Mouse (Mus musculus): Measurements from ENCODE around the gene Bcar3. TPM values are rescaled to one million over a fixed set of nuclear protein-coding genes. Genes with fewer than 3 reads are reported as not detected.
A peak's percentile ranks its signal among the peaks of the same experiment; 100 is the strongest.

Bcar3 gene
- polyA plus RNA-seq (2015; fragmentation: Nextera tagmentation; extraction: Ambion mirVana): 14.8 and 16.9 TPM in 2 replicates

- Histone ChIP-seq H3K27me3 (ENCODE audit: control insufficient read depth, insufficient read depth, low read depth, low read length) (no peaks in the 10 kb centered on the region), H3K4me2 (ENCODE audit: low read depth, low read length) (peak within 1 kb of the TSS; percentile 59), H3K4me1 (replicated peaks; ENCODE audit: control insufficient read depth, insufficient read depth, low read length) (peaks cover 9% of the 10 kb centered on the region), H3K9ac (ENCODE audit: low read length) (peak within 1 kb of the TSS; percentile 88), H3K9me3 (ENCODE audit: control insufficient read depth, low read length) (no peaks in the 10 kb centered on the region), H3K4me3 (ENCODE audit: low read length) (peak within 1 kb of the TSS; percentile 85), H3K27ac (ENCODE audit: low read length) (peak within 1 kb of the TSS; percentile 93), H3K36me3 (ENCODE audit: control insufficient read depth, insufficient read depth, low read length) (no peaks in the 10 kb centered on the region)
- peak; percentile 68 for ATAC-seq (ENCODE audit: low read depth)
- 7% methylated on average over 35 of the region's 37 CpGs for WGBS
These were observed at the start of gene Bcar3 for GRCm38 (mm10) chr3:122293954-122294850. Gene Bcar3 (plus strand): TSS chr3:122294136.

- WGBS: 51% methylated on average over 6 of the region's 6 CpGs
These were observed 49.2 kb upstream of the Bcar3 start for GRCm38 (mm10) chr3:122244759-122245158.

DNA sequence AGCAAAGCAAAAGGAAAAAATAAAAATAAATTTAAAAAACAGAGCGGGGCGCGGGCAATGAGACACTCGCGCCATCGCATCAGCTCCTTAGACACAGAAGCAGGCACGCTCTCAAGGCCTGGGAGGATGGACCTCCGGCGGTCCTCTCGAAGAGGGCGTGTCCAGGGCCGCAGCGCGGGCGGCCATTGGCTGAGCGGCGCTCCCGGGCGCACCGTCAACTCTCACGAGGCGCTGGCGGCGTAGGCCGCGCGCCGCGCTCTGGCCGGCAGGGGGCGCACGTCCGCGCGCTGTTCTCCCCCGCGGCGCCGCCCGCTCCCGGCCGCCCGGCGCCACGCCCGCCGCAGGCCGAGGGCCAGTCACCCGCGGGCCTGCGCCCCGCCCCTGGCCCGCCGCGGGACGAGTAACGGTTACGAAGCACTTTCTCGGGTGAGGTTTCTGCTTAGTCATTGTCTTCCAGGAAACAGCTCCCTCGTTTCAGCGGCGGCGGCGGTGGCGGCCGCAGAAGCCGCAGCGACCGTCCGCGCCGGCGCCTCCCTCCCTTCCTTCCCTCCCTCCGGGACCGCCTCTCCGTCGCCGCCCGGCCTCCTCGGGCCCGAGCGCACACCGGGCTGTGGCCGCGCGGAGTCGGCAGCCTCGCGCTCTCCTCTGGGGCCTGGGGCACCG lies 48.6 kb upstream of the Bcar3 start, which contains the start of gene Gclm:
TSS of gene Gclm (plus strand) at position 343 of the 663 bp plus-strand sequence.
- H3K27me3 ChIP-seq (ENCODE audit: control insufficient read depth, insufficient read depth, low read depth, low read length): no peaks in the 10 kb centered on the region
- WGBS: under 1% methylated on average over 75 of the region's 90 CpGs
- ATAC-seq (ENCODE audit: low read depth): peak; percentile 98
- peak within 1 kb of the TSS; percentile 78 for H3K4me2 ChIP-seq (ENCODE audit: low read depth, low read length)
- peaks cover 26% of the 10 kb centered on the region for H3K4me1 ChIP-seq (replicated peaks; ENCODE audit: control insufficient read depth, insufficient read depth, low read length)
- H3K4me3 ChIP-seq (ENCODE audit: low read length): peak within 1 kb of the TSS; percentile 97
- no peaks in the 10 kb centered on the region for H3K9me3 ChIP-seq (ENCODE audit: control insufficient read depth, low read length)
- peak within 1 kb of the TSS; percentile 88 for H3K9ac ChIP-seq (ENCODE audit: low read length)
- H3K36me3 ChIP-seq (ENCODE audit: control insufficient read depth, insufficient read depth, low read length): no peaks in the 10 kb centered on the region
- H3K27ac ChIP-seq (ENCODE audit: low read length): peak within 1 kb of the TSS; percentile 84

More at GRCm38 (mm10) chr3:122244759-122245158, 49.2 kb upstream of the Bcar3 start:
- no peaks in the 10 kb centered on the region for H3K36me3 ChIP-seq (ENCODE audit: control insufficient read depth, insufficient read depth, low read length)
- H3K27me3 ChIP-seq (ENCODE audit: control insufficient read depth, insufficient read depth, low read depth, low read length): no peaks in the 10 kb centered on the region
- no peaks in the 10 kb centered on the region for H3K9me3 ChIP-seq (ENCODE audit: control insufficient read depth, low read length)
- H3K4me3 ChIP-seq (ENCODE audit: low read length): peak overlapping the region; percentile 97
- H3K4me2 ChIP-seq (ENCODE audit: low read depth, low read length): peak overlapping the region; percentile 78
- peak overlapping the region; percentile 48 for H3K9ac ChIP-seq (ENCODE audit: low read length)
- ATAC-seq (ENCODE audit: low read depth): no peak
- 0 out of 2 replicates have a peak overlapping the region, but pooled peaks have one; percentile 27 for H3K27ac ChIP-seq (ENCODE audit: low read length)
- H3K4me1 ChIP-seq (replicated peaks; ENCODE audit: control insufficient read depth, insufficient read depth, low read length): peaks cover 26% of the 10 kb centered on the region

GRCm38 (mm10) chr3:122245878-122246332 lies 48.0 kb upstream of the Bcar3 start:
- peak overlapping the region; percentile 88 for H3K9ac ChIP-seq (ENCODE audit: low read length)
- ATAC-seq (ENCODE audit: low read depth): peak; percentile 56
- no peaks in the 10 kb centered on the region for H3K27me3 ChIP-seq (ENCODE audit: control insufficient read depth, insufficient read depth, low read depth, low read length)
- H3K36me3 ChIP-seq (ENCODE audit: control insufficient read depth, insufficient read depth, low read length): no peaks in the 10 kb centered on the region
- 0% methylated on average over 43 of the region's 50 CpGs for WGBS
- H3K4me1 ChIP-seq (replicated peaks; ENCODE audit: control insufficient read depth, insufficient read depth, low read length): peaks cover 26% of the 10 kb centered on the region
- H3K4me3 ChIP-seq (ENCODE audit: low read length): peak overlapping the region; percentile 97
- peak overlapping the region; percentile 78 for H3K4me2 ChIP-seq (ENCODE audit: low read depth, low read length)
- H3K27ac ChIP-seq (ENCODE audit: low read length): peak overlapping the region; percentile 84
- no peaks in the 10 kb centered on the region for H3K9me3 ChIP-seq (ENCODE audit: control insufficient read depth, low read length)

DNA sequence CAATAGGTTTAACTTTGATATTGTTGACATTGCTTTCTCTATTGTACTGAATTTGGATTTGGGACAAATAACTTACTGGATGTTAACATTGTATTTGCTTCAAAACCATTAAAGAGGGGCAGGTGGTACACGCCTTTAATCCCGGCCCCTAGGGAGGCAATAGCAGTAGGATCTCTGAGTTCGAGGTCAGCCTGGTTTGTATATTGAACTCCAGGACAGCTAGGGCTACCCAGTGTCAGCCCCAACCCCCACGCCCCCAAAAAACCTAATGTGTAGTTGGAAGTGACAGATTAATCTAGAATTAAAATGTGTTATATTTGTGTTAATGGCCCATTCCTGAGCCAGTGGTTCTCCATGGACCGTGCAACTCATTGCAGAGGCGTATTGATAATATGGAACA lies 47.5 kb upstream of the Bcar3 start:
- H3K27ac ChIP-seq (ENCODE audit: low read length): no peak overlapping the region
- H3K9me3 ChIP-seq (ENCODE audit: control insufficient read depth, low read length): no peaks in the 10 kb centered on the region
- no peaks in the 10 kb centered on the region for H3K27me3 ChIP-seq (ENCODE audit: control insufficient read depth, insufficient read depth, low read depth, low read length)
- peak overlapping the region; percentile 88 for H3K9ac ChIP-seq (ENCODE audit: low read length)
- ATAC-seq (ENCODE audit: low read depth): no peak
- no peaks in the 10 kb centered on the region for H3K36me3 ChIP-seq (ENCODE audit: control insufficient read depth, insufficient read depth, low read length)
- H3K4me3 ChIP-seq (ENCODE audit: low read length): peak overlapping the region; percentile 97
- WGBS: 25% methylated on average over 6 of the region's 6 CpGs
- H3K4me1 ChIP-seq (replicated peaks; ENCODE audit: control insufficient read depth, insufficient read depth, low read length): peaks cover 26% of the 10 kb centered on the region
- peak overlapping the region; percentile 78 for H3K4me2 ChIP-seq (ENCODE audit: low read depth, low read length)

GRCm38 (mm10) chr3:122246986-122247767 lies 46.8 kb upstream of the Bcar3 start:
- no peak for ATAC-seq (ENCODE audit: low read depth)
- Histone ChIP-seq H3K4me3 (ENCODE audit: low read length) (peak overlapping the region; percentile 97), H3K27ac (ENCODE audit: low read length) (no peak overlapping the region), H3K36me3 (ENCODE audit: control insufficient read depth, insufficient read depth, low read length) (no peaks in the 10 kb centered on the region), H3K4me1 (replicated peaks; ENCODE audit: control insufficient read depth, insufficient read depth, low read length) (peaks cover 26% of the 10 kb centered on the region), H3K9me3 (ENCODE audit: control insufficient read depth, low read length) (no peaks in the 10 kb centered on the region), H3K4me2 (ENCODE audit: low read depth, low read length) (peak overlapping the region; percentile 78), H3K27me3 (ENCODE audit: control insufficient read depth, insufficient read depth, low read depth, low read length) (no peaks in the 10 kb centered on the region), H3K9ac (ENCODE audit: low read length) (no peak overlapping the region; the same call in 1 of the 2 replicates)
- 45% methylated on average over 12 of the region's 12 CpGs for WGBS

DNA sequence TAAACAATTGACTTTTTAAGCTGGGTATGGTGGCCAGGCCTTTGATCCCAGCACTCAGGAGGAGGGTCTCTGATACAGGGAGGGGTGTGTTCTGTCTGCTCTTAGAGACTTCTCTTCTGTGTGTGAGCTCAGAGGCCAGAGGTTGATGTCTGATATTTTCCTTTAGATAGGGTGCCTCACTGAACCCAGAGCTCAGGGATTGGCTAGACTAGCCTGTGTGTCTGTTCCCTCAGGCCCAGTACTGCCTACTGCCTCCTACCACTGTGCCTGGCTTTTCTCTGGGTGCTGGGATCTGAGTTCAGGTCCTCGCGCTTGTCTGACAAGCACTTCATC lies 46.2 kb upstream of the Bcar3 start:
- Histone ChIP-seq H3K4me1 (replicated peaks; ENCODE audit: control insufficient read depth, insufficient read depth, low read length) (peaks cover 26% of the 10 kb centered on the region), H3K27ac (ENCODE audit: low read length) (no peak overlapping the region), H3K9me3 (ENCODE audit: control insufficient read depth, low read length) (no peaks in the 10 kb centered on the region), H3K36me3 (ENCODE audit: control insufficient read depth, insufficient read depth, low read length) (no peaks in the 10 kb centered on the region), H3K9ac (ENCODE audit: low read length) (no peak overlapping the region), H3K4me3 (ENCODE audit: low read length) (no peak overlapping the region), H3K4me2 (ENCODE audit: low read depth, low read length) (no peak overlapping the region), H3K27me3 (ENCODE audit: control insufficient read depth, insufficient read depth, low read depth, low read length) (no peaks in the 10 kb centered on the region)
- no peak for ATAC-seq (ENCODE audit: low read depth)
- 84% methylated on average over 2 of the region's 2 CpGs for WGBS

GRCm38 (mm10) chr3:122252466-122253253 lies 41.3 kb upstream of the Bcar3 start:
- ATAC-seq (ENCODE audit: low read depth): no peak
- H3K9me3 ChIP-seq (ENCODE audit: control insufficient read depth, low read length): no peaks in the 10 kb centered on the region
- H3K27ac ChIP-seq (ENCODE audit: low read length): no peak overlapping the region
- no peak overlapping the region for H3K4me2 ChIP-seq (ENCODE audit: low read depth, low read length)
- H3K4me3 ChIP-seq (ENCODE audit: low read length): no peak overlapping the region
- 44% methylated on average over 3 of the region's 3 CpGs for WGBS
- no peaks in the 10 kb centered on the region for H3K27me3 ChIP-seq (ENCODE audit: control insufficient read depth, insufficient read depth, low read depth, low read length)
- peaks cover 3% of the 10 kb centered on the region; the same call in 1 of the 2 replicates for H3K4me1 ChIP-seq (replicated peaks; ENCODE audit: control insufficient read depth, insufficient read depth, low read length)
- no peaks in the 10 kb centered on the region for H3K36me3 ChIP-seq (ENCODE audit: control insufficient read depth, insufficient read depth, low read length)
- no peak overlapping the region for H3K9ac ChIP-seq (ENCODE audit: low read length)
